In the genomic region with DNA sequence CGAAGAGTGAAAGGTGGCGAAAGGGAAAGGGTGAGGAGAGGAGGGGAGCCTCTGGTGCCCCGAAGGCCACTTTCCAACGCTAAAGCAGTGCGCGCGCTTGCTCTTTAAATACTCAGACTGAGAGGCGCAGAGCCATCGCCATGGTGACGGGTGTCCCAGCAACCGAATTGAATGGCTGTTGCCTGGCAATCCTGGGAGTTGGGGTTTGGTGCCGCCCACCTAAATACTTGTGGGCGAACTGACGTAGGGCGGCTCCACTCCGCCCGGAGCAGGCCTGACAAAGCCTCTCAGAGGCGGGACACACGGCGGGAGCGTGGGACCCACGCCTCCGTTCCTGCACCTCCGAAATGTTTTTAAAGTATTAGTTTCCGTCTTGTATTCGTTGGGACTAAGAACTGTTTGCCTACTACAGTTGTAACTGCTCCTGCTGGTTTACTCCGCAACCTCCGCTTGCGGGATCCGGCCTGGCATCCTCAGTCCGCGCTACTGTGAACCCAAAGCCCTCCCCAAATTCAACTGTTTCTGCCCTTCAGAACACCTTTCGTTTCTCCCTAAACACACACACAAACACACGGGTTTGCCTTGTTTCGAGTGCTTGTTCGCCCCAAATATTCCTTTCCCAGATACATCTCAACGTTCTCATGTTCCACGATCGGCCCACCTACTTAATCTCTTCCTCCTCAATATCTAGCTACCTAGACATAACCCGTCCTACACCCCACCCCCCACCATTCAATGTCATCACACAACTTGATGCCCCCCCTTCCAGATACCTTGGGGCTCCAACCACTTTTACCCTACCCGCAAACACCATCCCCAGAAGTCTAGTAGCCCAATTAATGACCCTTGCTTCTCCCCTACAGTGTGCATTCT, we compare ENCODE assay signal across 8 mouse cellular contexts. TPM values are rescaled to one million over a fixed set of nuclear protein-coding genes. Genes with fewer than 3 reads are reported as not detected.
A peak's percentile ranks its signal among the peaks of the same experiment; 100 is the strongest.
DNase-seq lines count a peak whose midpoint lies in the region; ATAC-seq lines count a peak whose summit lies in the region.

No protein-coding gene starts in this region.

- peak; percentile 39 to 48 for DNase-seq in cerebellum, adult 18-20 months
- peak; percentile 96 for DNase-seq in embryo, embryonic 11 days
- DNase-seq in gastrocnemius, postnatal 25 days, result peak; percentile 55
- DNase-seq in left cerebral cortex, postnatal 10 days (ENCODE audit: extremely low spot score in 1 of 2, low spot score in 2 of 2), result peak; percentile 94
- DNase-seq in right cerebral cortex, adult 2 months (ENCODE audit: low spot score in 2 of 2), result peak; percentile 92 to 96

- intact Hi-C loops in left cerebral cortex, postnatal 10 days (cut with DNase I), result no loop called here

- no peak for ATAC-seq in cerebellum, adult (ENCODE audit: insufficient number of reproducible peaks, low FRiP score, low TSS enrichment)
- peak; percentile 51 for ATAC-seq in inflammation-experienced regulatory T-cells, adult 6 months
- peak; percentile 22; the same call in 1 of the 2 replicates for ATAC-seq in megakaryocyte, adult 5-6 weeks (ENCODE audit: poor library complexity, severe bottlenecking)

RNA-seq across cellular contexts. Expression of gene Mtx1, which starts 0.7 kb away (rescaled TPM):
- total RNA-seq in gastrocnemius, postnatal 25 days (2021), result 10 to 100 TPM; 42.2 to 47.6 TPM
- polyA plus RNA-seq in inflammation-experienced regulatory T-cells, adult 6 months (2017; shearing (Covaris generic)), result 100 to 1,000 TPM in 1 of 3 experiments, 10 to 100 TPM in 2; 77.7 to 112 (median 94.3) TPM
- 100 to 1,000 TPM in 1 of 2 experiments, 10 to 100 TPM in 1; 98.6 to 102 TPM for total RNA-seq in left cerebral cortex, postnatal 10 days (2021)
- 49.5 and 57.8 TPM in 2 replicates for total RNA-seq in megakaryocyte, adult 5-6 weeks (2015)
- total RNA-seq in megakaryocyte, adult 5-6 weeks (2017), result 41.8 and 45.3 TPM in 2 replicates

RNA-seq across cellular contexts. Expression of gene Muc1, which starts 1.3 kb away (rescaled TPM):
- under 1 TPM; 0.38 to 0.51 TPM for total RNA-seq in gastrocnemius, postnatal 25 days (2021)
- polyA plus RNA-seq in inflammation-experienced regulatory T-cells, adult 6 months (2017; shearing (Covaris generic)), result 1 to 10 TPM; 1.6 to 2.5 (median 1.8) TPM
- 1 to 10 TPM in 1 of 2 experiments, under 1 TPM in 1; 0.58 to 1.8 TPM for total RNA-seq in left cerebral cortex, postnatal 10 days (2021)
- 0.25 and 0.58 TPM in 2 replicates for total RNA-seq in megakaryocyte, adult 5-6 weeks (2015)
- 0.18 TPM in 1 of 2 replicates, not detected in the other for total RNA-seq in megakaryocyte, adult 5-6 weeks (2017)

RNA-seq across cellular contexts. Expression of gene Thbs3, which starts 12.6 kb away (rescaled TPM):
- total RNA-seq in gastrocnemius, postnatal 25 days (2021), result 10 to 100 TPM; 11.0 to 11.8 TPM
- 1 to 10 TPM in 2 of 3 experiments, under 1 TPM in 1; 0.48 to 3.3 (median 2.7) TPM for polyA plus RNA-seq in inflammation-experienced regulatory T-cells, adult 6 months (2017; shearing (Covaris generic))
- total RNA-seq in left cerebral cortex, postnatal 10 days (2021), result 10 to 100 TPM; 27.8 to 31.4 TPM
- 0.07 TPM in 1 of 2 replicates, not detected in the other for total RNA-seq in megakaryocyte, adult 5-6 weeks (2015)
- total RNA-seq in megakaryocyte, adult 5-6 weeks (2017), result 0.12 and 0.70 TPM in 2 replicates

RNA-seq across cellular contexts. Expression of gene Krtcap2, which starts 18.2 kb away (rescaled TPM):
- 10 to 100 TPM; 66.6 to 78.8 TPM for total RNA-seq in gastrocnemius, postnatal 25 days (2021)
- polyA plus RNA-seq in inflammation-experienced regulatory T-cells, adult 6 months (2017; shearing (Covaris generic)), result 100 to 1,000 TPM; 271 to 458 (median 303) TPM
- 10 to 100 TPM; 72.1 to 92.1 TPM for total RNA-seq in left cerebral cortex, postnatal 10 days (2021)
- total RNA-seq in megakaryocyte, adult 5-6 weeks (2015), result 142 and 167 TPM in 2 replicates
- 159 and 189 TPM in 2 replicates for total RNA-seq in megakaryocyte, adult 5-6 weeks (2017)

RNA-seq across cellular contexts. Expression of gene Trim46, which starts 18.6 kb away (rescaled TPM):
- under 1 TPM; 0.28 to 0.38 TPM for total RNA-seq in gastrocnemius, postnatal 25 days (2021)
- 1 to 10 TPM; 2.6 to 5.5 (median 3.4) TPM for polyA plus RNA-seq in inflammation-experienced regulatory T-cells, adult 6 months (2017; shearing (Covaris generic))
- total RNA-seq in left cerebral cortex, postnatal 10 days (2021), result 100 to 1,000 TPM; 112 to 118 TPM
- total RNA-seq in megakaryocyte, adult 5-6 weeks (2015), result 0.39 and 0.80 TPM in 2 replicates
- 0.55 TPM in 1 of 2 replicates, not detected in the other for total RNA-seq in megakaryocyte, adult 5-6 weeks (2017)

Comparison
In these comparisons a context has a peak if more than half of its experiments do, and no peak if none do; other contexts are left out.
1. DNase-seq: peak in every context shown above with its lines; median percentile 96 in embryo, embryonic 11 days; 94 in left cerebral cortex, postnatal 10 days; 94 in right cerebral cortex, adult 2 months; 55 in gastrocnemius, postnatal 25 days; 44 in cerebellum, adult 18-20 months.
2. RNA of gene Thbs3, which starts 12.6 kb away (total RNA-seq): 27.8 to 31.4 TPM in left cerebral cortex, postnatal 10 days and 11.0 to 11.8 TPM in gastrocnemius, postnatal 25 days; 0.07 to 0.70 TPM in megakaryocyte, adult 5-6 weeks; every median in the first group is over 4 times any median in the second.